Mouse (Mus musculus) adrenal gland, adult 2 months (tissue): ENCODE results near the gene Eef1a1. TPM values are rescaled to one million over a fixed set of nuclear protein-coding genes. Genes with fewer than 3 reads are reported as not detected.

Experiments
- DNase-seq: peaks from one replicate; pipeline ENCODE4 v3.0.0; 2021
- polyA plus RNA-seq: library from polyadenylated mRNA; depleted of rRNA; stranded (reverse); fragments of >200 nt; gene quantifications from 2 replicates; pipeline ENCODE4 v1.2.3, GENCODE M21; 2012
- total RNA-seq, 2 experiments: library from RNA; stranded (reverse); gene quantifications; 2 replicates each; pipeline ENCODE4 v1.2.3; 2021

The Eef1a1 gene
- total and polyA plus RNA-seq, 3 experiments, result 861 to 9,883 (median 6,873) TPM

GRCm38 (mm10) chr9:78476531-78477020 lies 12.4 kb downstream of the Eef1a1 start:
- peak; percentile 26 for DNase-seq

- DNase-seq, result no peak
Measured at GRCm38 (mm10) chr9:78475873-78476272, 13.1 kb downstream of the Eef1a1 start.

DNA sequence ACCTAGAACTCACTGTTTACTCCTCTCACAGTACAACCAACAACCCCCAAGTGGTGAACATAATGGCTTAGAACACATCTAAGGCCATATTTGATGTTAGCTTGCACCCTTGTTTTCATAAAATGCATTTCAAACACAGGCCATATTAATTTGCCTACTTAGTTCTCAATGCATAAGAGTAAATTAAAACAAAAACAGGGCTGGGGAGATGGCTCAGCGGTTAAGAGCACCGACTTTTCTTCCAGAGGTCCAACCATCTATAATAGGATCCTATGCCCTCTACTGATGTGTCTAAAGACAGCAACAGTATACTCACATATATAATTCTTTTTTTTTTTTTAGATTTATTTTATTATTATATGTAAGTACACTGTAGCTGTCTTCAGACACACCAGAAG lies 13.6 kb downstream of the Eef1a1 start:
- DNase-seq, result no peak

GRCm38 (mm10) chr9:78474771-78475382 lies 14.1 kb downstream of the Eef1a1 start:
- DNase-seq, result no peak

DNA sequence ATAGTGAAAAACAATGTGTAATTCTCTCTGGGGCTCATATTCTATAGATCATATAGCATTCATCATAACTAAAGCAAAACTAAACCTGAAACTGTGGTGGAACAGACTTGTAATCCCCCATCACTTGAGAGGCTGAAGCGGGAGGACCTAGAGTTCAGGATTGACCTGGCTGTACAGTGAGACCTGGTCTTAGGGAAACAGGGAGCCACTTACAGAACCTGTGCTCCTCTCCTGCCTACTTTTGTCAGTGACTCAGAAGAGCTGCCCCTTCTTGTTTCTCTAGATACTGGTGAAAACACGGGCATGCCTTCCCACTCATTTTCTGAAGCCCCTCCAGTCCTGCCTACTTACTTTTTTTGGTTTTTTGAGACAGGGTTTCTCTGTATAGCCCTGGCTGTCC lies 14.7 kb downstream of the Eef1a1 start:
- no peak for DNase-seq

GRCm38 (mm10) chr9:78473588-78473987 lies 15.4 kb downstream of the Eef1a1 start:
- no peak for DNase-seq

DNA sequence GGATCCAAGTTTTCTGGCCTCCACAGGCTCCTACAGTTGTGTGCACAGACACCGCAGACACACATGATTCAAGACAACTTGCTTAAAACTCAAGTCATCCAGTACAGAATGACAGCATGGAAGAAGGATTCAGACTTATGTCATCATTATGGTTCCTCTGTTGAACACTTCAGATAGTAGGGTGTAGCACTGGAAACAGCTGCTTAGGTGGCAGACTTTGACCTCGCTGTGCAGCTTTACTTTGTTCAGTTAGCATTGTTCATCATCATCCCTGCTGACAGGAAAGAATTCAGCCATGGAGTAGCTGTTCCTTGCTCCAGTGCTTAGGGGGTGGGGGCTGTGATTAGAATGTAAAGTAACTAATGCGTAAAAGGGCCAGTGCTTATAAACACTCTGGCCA lies 23.2 kb downstream of the Eef1a1 start:
- DNase-seq, result no peak

GRCm38 (mm10) chr9:78463337-78463736 lies 25.6 kb downstream of the Eef1a1 start:
- DNase-seq, result no peak

DNA sequence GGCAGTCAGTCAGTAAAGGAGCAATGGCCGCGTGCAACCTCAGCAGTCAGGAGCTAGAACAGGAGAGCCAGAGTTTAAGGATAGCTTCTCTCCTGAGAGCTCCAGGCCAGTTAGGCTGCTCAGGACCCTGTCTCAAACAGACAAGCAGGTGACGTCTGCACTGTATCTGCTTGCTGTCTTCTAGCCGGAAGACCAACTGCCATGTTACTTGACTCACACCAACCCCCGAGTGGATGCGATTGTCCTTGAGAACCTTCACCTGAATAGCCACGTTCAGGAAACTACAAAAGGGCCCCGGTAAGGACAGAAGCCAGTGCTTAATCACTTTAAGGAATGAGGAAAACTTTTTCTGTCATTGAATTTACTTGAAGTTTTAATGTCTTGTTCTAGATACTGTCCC lies 31.9 kb downstream of the Eef1a1 start:
- no peak for DNase-seq

- no peak for DNase-seq
Measured at GRCm38 (mm10) chr9:78451382-78451781, 37.6 kb downstream of the Eef1a1 start.

GRCm38 (mm10) chr9:78450404-78450803 lies 38.5 kb downstream of the Eef1a1 start:
- DNase-seq, result no peak

- DNase-seq, result peak; percentile 93
Measured at GRCm38 (mm10) chr9:78447973-78448873, 40.7 kb downstream of the Eef1a1 start, which contains the start of the genes Mto1 and Gm17324. Gene Mto1, plus strand, starts transcription at chr9:78448208. Gene Gm17324, minus strand, starts transcription at chr9:78448786.

- no peak for DNase-seq
Measured at GRCm38 (mm10) chr9:78447606-78447972, 41.4 kb downstream of the Eef1a1 start.

DNA sequence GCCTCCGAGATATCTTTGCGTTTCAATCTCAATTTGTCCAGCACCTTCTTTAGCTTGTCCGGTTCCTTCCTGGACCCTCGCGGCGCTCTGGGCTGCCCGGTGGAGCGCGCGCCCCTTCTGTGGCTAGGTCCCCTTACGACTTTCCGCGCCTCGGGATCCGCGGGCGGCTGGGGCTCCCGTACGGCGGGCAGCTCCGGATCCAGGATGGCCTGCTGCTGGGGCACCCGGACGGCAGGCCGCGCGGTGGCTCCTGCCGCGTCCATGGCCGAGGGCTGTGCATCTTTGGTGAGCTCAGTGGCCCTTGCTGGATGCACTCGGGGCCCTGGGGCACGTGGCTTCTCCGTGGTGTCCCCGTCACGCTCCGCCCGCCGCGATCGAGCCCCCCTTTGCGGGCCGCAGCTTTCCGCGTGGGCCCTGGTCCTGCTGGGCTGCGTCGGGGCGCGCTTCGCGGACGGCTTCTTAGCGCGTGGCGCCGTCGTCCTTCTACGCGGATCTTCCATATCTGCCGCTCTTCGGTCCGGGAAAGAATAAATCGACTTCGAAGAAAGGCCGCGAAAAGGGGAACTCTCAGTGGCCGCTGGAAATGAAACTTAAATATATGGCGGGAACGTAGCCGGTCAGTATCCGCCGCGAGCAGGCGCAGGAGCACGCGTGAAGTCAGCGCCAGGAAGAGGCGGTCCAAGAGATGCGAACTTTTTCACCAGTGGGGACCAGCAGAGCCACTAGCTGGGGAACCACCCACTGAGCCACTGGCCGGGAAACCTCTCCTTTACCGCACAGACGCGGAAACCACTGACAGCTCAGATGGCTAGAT lies 46.2 kb downstream of the Eef1a1 start, which contains the start of gene Cgas:
Gene Cgas (minus strand): TSS at position 659 of the 814 bp plus-strand sequence.
- peak; percentile 73 for DNase-seq

- DNase-seq, result no peak
Measured at GRCm38 (mm10) chr9:78442237-78442578, 46.7 kb downstream of the Eef1a1 start.

GRCm38 (mm10) chr9:78439426-78439825 lies 49.5 kb downstream of the Eef1a1 start:
- no peak for DNase-seq

- DNase-seq, result no peak
Measured at GRCm38 (mm10) chr9:78432471-78432870, 56.5 kb downstream of the Eef1a1 start.

GRCm38 (mm10) chr9:78430486-78430885 lies 58.5 kb downstream of the Eef1a1 start:
- no peak for DNase-seq

GRCm38 (mm10) chr9:78429551-78429950 lies 59.4 kb downstream of the Eef1a1 start:
- DNase-seq, result no peak

DNA sequence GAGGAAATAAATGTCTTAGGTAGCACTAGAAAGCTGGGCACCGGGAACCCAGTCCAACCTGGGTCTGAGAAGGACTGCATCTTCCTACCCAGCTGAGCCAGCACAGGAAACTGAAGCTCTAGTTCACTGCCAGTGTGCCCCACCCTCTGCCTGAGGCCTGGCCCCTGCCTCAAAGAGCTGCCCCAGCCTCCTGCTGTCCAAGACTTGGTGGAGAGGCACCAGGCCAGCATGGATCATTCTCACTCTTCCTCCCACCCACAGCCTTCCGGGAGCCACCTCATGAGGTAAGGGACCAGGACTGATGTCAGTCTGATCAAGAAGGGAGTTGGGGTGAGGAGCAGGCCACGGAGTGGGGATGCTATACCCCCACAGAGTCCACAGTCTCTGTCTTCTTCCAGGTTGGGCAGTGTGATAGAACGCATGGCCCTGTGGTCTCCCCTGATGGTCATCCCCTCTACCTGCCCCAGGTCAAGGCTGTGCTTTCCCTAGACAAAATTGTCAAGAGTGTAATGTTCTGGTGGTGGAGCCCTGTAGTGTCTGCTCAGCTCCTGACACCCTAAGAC lies 60.0 kb downstream of the Eef1a1 start:
- DNase-seq, result no peak
